Mouse (Mus musculus) MEL-GATA-1-ER (cell line): ENCODE data around the gene Large1.
"Not testable (repeated sequence)": the region's sequence is repeated elsewhere in the genome, so short reads cannot be mapped to it uniquely, and the experiment has no call there.

ENCODE experiments used
- DNase-seq: peaks from one replicate; pipeline ENCODE4 v3.0.0-alpha.2; 2012; ENCODE audit warnings: low read depth; ENCODE audit errors: extremely low read depth

Large1 gene

DNA sequence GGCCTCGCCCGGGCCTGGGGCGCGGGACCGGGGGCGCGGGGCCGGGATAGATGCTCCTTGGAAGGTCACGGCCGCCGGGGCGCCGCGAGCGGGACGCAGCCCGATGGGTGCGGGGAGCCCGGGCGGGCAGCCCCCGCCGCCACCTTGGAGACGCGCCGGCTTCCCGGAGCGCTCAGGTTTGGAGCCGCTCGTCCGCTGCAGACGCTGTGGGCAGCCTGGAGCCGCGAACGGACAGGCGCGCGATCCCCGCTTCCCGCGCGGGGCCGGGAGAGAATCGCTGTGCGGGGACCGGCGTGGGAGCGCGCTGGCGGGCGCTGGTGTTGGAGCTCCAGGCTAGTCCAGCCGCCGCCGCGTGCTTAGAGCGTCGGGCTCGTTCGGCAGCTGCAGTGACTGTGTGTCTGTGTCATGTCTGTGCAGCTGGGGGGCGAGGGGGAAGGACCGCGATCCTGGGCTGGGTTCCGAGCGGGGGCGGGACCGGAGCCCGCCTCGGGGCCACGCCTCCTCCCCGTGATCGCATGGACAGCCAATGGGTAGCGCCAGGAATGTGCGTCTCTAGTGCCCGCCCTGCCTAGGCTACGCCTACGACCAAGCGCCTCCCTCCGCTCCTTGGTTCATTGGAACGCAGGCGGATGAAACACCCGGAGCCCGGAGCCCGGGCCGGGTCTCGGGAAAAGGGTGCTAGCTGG, at the start of gene Large1:
Gene Large1 (minus strand): TSS at position 433 of the 686 bp plus-strand sequence.
- DNase-seq, result no peak

DNA sequence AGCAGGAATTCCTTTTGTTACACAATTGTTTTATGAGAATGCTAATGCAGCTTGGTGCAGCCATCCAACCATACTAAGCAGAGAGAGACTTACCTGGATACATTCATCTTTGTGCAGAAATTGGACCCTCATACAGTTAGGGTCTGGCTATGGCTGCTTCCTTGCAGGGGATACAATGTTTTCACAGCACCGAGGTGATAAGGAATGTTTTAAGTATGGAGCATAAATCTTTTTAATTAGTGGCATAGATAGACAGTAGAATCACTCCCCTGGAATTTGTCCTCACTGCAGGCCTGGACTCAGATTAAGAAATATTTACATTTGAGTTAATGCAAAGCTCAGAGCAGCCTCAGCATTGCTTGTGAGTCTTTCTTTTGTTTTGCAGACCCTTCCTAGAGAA, 47.0 kb upstream of the Large1 start:
- DNase-seq, result no peak

DNA sequence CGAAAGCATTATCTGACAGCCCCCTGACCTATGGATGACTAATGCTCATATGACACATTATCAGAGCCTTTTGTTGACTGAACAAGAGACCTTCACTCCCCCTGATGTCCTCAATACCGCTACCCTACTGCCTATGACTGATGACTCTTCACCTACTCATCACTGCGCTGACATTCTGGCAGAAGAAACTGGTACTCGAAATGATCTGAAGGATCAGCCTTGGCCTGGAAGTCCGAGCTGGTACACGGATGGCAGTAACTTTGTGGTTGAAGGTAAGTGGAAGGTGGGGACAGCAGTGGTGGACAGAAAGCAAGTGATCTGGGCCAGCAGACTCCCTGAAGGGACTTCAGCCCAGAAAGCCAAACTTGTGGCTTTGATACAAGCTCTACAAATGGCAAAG, 19.7 kb upstream of the Large1 start:
- DNase-seq, result not testable (repeated sequence)

DNA sequence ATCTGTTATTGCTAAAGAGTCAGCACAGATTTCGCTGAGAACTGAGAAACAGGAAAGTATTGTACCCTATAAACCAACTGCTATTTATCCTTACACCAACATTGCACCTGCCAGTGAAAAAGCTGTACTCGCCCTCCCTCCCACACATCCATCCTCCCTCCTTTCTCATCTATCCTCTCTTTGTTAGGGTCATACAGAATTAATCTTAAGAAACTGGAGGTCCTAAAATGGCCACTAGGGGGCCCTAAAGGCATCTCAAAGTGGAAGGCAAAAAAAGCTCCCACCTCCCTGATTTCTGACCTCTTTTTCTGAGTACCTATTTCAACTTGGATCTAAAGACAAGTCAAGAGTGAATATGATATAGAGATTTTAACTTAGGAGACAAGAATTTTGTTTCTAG, 2.6 kb upstream of the Large1 start:
- no peak for DNase-seq

DNA sequence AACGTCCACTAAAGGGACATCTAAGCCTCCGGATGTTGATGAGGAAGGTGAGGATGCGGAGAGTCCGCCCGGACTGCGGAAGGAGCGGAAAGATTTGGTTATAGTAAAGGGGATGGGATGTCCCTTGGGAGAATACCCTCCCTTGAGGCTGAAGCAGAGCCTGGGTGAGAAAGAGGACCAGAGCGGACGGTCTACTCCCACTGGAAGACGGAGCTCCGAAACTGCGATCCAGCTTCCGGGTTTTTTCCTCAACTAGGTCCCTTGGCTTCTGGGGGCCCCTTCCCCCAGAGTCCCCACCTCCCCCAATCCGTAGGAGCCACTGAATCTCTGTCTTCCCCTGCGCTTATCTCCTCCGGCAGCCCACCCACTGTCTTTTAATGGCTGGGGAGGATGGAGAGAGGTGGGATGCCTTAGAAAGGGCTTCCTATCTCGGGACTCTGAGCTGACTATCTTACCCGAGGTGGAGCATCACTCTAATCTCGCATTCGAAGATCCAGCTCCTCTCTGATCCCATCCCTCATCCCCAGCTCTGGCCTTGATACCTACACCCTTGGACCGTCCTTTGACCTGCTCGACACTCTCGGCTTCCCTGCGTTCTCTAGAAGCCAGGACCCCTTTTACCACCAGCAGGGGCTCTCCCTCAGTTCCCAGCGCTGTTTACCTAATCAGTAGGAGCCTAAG, 1.0 kb upstream of the Large1 start:
- no peak for DNase-seq

DNA sequence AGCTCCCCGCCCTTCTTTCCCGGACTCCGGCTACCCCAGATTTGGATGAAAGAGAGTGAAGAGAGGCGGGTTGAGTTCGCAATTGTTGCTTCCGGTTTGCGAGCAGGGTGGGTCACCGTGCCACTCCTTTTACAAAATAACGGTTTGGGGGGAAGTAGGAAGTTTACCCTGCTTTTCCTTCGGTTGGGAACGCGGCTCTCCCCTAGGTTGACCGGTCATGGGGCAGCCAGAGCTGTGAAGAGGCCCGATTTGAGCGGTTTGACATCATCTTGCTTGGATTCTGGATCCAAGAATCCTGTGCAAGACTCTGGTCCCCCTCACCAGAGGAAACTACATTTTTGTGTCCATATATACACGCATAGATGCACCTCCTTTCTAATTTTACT, 447 bp upstream of the Large1 start:
- no peak for DNase-seq

DNA sequence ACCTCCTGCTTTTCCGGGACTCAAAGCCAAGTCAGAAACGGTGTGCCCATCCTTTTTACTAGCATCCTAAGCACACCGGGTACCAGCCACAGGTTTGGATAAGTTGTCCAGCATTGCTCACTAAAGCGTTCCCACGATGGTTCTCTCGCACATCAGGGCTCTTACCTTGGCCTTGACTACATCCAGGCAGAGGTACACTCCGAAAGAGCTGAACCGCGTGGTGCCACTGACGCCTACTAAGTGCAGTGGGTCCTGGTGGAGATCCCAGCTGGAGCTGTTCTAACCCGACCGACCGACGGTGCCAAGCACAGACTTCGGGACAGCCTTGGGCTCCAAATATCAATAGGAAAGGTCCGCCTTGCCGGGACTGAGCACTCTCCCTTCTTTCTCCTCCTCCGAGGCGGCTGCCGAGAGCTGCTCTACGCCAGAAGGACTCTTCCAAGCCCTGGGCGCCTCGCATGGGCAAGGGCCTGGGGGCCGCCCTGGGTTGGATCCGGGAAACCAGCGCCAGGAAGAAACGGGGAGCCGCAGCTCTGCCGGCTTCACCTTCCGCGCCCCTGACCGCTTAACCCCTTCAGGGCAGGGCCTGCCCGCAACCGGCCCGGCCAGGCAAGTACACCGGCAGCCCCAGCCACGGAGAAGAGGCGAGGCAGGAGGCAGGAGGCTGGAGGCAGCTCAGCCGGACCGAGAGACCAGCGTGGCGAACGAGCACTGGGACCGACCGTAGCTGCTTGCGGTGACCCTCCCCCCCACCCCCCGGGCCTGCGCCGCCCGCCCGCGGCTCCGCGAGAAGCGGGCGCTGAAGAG, 836 bp downstream of the Large1 start:
- no peak for DNase-seq

DNA sequence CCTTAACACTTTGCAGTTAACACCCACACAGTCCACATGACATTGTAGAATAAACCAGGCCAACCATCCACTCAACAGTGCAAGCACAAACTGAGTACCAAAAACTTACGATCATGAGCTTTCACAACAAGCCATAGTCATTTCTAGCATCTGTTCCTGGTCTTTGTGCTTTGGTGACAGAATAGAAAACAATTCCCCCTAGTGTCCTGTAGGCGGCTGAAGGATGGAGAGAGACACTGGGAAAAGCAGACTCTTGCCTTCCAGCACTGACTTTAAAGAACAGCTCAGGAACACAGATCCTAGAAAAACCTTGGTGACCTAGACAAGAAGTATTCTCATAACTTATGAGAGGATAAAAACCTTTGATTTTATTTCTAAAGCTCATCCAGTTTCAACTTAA, 3.0 kb downstream of the Large1 start:
- DNase-seq, result no peak

DNA sequence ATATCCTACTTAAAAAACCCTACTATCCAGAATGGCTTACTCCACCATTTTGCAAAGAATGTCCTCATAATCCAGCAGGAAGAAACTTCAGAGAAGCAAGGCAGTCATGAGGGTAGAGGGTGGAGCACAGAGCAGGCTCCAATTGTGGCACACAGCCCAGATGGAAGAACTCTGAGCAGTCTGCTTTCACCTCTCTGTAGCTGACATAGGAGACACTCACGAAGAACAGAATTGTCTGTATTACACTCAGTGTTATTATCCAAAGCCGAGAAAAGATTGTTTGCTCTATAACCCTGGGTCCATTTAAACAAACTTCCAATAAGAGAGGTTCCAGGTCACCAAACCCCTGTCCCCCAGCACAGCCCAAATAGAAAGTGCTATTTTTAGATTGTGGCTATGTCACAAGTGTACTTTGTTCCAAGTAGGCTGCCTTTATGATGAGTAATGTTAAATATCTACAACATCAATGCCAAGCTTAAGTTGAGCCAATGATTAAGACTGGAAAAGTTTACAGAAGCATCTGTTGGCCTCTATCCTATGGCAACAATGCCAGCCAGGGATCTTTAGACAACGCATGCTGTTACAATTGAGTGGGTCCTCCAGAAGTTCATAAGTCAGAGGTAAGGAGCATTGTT, 10.5 kb downstream of the Large1 start:
- no peak for DNase-seq

DNA sequence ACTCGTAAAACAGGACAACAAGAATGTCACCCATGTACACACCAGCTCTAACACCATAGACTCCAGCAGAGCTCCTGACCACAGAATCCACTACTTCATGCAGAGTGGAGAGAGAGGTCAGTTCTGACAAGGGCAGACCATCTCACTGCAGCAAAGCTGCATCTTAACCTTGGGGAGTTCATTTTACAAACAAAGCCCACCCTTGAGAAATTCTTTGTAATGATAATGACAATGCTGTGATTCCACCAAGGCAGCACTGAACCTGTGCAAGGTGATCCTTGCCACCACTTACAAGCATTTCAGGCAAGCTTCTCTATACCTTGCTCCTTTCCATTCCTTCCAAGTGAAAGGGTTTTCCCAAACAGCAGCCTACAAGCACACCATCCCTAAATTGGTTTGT, 16.5 kb downstream of the Large1 start:
- no peak for DNase-seq

DNA sequence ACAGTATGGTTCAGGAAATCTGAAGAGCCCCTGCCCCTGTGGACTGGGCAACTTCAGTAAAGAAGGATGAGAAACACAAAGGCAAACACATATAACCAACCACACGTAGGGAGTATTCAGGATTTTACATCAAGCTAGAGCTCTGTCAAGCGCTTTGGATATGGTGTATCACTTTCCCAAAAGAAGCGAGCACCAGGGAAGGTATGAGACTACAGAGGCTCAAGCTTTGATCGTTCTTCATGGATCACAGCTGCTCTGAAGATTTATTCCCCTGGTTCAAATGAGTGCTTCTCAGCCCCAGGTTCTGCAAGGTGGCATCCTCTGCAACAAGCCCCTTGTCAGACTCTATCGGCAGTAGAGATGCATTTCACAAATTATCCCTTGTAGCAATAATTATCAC, 24.2 kb downstream of the Large1 start:
- DNase-seq, result no peak

DNA sequence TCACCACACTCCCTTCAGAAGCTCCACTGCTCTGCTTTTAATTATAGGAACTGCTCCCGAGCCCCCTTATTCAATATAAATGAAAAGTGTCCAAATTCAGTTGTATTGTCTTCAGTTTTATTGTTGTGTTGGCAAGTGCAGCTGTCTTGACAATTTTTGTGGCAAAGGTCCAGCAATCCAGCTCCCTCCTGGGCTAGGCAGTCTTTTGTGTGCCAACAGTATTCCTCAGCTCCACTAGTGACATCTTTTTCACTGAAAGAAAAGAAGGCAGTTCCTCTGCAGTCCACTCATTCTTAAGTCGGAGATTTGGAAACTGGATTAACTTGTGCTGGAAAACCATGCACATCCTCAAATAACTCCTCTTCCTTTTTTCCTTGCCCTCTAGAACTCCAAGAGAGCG, 25.3 kb downstream of the Large1 start:
- no peak for DNase-seq

DNA sequence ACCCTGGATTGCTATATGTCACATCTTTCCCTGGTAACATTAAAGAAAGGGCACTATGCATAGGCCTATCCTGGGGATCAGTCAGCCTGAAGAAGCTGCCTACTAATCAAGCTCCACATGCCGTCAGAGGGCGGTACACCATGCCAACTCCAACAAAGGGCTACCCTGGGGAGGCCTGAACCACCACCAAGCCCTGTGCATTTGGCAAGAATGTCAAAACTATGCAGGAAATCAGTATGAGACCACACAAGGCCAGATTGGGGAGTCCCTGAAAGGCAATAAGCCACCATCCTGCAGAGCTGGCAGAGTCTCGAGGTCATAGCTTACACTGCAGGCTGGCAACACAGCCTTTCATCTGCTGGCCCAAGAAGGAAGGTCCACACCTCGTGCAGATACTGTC, 28.7 kb downstream of the Large1 start:
- no peak for DNase-seq

DNA sequence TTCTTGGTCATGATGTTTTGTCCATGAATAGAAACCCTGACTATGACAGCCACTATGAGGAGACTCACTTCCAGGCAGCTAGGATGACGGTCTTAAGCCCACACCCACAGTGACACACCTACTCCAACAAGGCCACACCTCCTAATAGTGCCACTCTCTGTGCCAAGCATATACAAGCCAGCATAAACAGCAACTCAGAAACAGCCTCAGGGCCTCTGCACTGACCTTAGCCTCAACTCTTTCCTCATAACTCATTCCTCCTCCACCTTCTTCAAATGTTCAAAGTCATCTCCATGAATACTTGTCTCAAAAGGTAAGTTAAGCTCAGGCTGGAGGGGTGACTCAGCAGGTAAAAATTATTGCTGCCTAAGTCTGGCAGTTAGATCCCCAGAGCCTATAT, 29.7 kb downstream of the Large1 start:
- DNase-seq, result no peak

DNA sequence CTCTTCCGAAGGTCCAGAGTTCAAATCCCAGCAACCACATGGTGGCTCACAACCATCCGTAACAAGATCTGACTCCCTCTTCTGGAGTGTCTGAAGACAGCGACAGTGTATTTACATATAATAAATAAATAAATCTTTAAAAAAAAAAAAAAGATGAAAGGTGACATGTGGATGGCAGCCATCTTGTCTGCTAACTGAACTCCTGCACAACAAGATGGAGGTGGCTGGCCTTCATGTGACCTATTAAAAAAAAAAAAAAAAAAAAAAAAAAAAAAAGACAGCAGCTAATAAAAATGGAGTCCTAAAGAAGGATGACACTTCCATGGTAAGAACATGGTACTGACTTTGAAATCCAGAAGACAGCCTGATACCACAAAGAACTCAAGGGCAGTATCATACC, 33.8 kb downstream of the Large1 start:
- DNase-seq, result not testable (repeated sequence)

DNA sequence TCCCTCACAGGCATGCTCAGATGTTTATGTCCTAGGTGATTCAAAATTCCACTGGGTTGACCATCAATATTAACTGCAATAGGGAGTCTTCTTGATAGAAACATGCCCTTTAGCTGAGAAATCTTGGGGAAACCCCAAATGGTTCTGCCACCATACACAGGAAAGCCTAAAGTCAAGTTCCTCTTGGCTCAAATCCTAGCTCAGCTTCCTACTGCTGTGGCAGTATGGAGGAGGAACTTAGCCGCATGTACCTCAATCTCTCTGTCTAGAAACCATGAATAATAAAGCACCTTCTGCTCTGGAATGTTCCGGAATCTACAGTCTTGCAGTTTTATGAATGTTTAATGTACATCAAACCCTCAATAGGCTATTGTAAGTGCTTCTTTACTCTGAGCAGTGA, 39.4 kb downstream of the Large1 start:
- no peak for DNase-seq

DNA sequence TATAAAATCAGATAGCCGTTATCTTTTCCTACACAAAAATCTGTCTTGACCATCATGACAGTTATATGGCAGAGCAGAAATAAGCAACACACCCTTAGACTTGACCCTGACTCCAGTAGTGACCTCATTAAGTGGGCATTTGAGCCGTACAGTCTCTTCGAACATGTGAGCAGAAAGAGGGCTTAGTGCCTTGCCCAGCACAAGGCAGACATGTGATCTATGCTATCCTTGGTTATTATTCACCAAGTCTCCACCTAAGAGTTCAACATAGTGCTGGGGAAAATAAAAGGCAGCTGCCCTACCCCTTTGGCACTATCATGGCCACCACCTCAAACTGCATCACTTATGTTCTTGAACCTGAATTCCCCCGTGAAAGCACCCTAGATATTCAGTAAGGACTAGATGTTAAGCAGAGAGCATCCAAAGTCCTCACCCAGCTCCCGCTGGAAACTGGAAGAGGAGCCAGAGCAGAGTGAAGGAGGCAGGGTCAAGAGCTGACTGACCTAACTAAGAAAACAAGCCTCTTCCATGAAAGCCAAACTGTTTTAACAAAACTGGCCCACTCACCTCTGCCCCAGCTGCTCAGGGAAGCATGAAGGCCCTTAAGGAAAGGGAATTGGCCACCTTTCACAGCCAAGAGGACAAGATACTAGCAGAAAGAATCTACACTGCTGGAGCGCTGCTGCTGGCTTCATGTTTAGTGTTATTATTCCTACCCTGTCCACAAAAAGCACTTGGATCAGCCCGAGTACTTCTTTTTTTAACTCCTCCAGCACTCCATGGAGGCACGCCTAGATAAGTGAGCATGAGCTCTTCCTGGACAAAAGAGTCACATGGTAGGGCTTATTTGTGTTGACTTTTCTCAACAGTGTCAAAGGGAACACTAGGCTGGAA, 40.4 kb downstream of the Large1 start:
- no peak for DNase-seq

DNA sequence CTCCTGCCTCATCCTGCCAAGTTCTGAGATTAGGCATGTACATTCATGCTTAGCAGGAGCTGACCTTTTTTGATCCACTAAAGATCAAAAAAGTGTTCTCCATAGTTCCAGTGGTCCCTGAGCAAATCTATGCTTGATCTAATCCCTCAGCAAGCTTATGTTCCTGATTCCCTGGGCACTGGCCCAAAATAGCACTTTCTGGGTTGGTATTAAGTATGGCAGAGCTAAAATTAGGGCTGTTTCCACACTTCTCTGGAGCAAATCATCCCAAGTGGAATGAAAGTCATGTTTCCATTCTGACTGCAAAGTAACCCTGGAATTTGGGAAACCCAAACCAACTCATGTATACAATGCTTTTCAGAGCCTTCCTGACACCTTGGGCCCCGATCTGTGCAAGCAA, 42.9 kb downstream of the Large1 start:
- no peak for DNase-seq

DNA sequence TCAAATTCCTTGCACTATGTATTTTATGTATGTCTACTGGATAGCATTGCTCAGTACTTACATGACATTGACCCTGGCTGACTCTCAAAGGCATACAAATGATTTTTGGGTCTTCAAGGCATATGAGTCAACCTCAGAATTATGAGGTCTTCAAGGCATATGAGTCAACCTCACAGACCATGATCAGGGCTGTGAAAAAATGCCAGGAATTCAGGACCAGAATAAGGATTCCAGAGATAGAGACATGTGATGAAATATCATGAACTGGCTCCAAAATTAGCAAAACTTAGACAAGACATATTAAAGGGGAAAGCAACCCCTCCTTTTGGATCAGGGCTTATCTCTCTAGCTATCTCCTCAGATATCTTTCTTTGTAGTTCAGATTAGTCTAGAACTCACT, 43.3 kb downstream of the Large1 start:
- DNase-seq, result no peak

DNA sequence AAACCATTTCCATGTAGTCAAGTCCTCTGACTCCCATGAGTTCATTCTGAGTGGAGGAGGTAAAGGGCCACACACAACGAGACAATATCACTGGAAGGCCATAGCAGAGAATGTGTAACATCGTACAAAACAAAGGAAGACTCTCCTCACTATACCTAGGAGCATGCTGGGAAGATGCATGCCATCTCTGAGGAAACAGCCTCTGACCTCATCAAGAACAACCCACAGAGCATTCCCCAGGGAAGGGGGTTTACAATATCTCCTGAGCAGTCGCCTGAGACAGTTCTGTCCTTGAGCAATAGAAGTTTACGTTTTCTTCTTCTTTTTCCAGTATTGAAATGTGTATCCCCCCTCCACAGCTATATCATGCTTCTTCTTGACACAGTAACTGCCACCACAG, 49.4 kb downstream of the Large1 start:
- no peak for DNase-seq

DNA sequence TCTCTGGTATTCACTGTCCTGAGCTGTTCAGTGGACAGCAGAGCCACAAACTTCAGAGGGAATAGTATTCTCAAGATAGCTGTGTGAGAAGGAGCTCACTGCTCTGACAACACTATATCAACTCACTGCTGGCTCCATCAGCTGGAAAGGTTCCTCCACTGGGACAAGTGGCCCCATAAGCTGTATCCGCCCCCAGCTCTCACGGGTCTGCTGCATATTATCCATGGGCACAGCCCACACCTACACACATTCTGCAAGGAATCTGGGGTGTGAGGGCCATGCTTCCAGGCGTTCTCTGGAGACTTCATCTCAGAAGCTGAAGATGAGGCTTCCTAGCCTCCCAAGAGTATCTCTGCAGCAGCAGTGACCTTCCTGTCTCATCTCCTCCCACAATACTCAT, 50.4 kb downstream of the Large1 start:
- DNase-seq, result no peak
